Mouse (Mus musculus): ENCODE data around the gene Adgrl2. TPM values are rescaled to one million over a fixed set of nuclear protein-coding genes. Genes with fewer than 3 reads are reported as not detected.

Adgrl2 gene
- total and polyA plus RNA-seq, 3 experiments = 29.5 to 55.2 (median 52.3) TPM

DNA sequence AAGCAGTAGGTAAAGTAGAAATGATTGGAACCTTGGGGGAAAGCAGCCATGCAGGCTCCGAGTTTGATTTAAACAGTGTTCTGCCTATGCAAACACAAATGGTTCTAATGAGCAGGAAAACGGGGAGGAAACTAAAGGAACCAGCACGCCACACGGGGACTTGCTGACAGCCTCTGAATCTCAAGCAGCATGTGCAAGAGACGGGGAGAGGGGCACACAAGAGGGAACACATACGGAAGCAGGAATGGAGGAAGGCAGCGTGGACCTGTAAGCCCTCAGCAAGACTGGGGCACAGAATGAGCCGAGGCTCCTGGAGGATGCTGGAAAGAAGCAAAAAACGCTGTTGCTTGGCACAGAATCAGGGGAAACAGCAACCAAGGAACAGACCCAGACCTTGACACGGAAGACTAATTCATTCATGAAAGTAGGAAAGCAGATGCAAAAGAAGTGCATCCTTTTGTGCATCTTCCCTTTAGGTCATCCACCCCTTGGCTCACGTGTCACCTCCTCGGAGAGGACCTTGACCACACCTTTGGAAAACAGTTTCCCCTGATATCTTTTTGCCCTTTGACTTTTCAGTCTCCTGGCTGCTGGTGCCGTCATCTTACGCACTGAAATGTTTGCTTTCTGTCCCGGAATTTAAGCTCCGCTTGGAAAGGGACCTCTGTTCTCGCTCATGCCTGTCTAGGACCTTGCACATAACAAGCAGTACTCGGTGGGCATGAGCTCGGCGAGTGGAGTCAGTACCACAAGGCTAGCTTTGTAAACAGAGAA is 17.7 kb upstream of the Adgrl2 start:
- Histone ChIP-seq H3K4me3 (no peak overlapping the region), H3K36me3 (ENCODE audit: control insufficient read depth, insufficient read depth, low read length) (no peaks in the 10 kb centered on the region), H3K4me1 (ENCODE audit: control insufficient read depth, insufficient read depth, low read length) (no peaks in the 10 kb centered on the region), H3K9ac (ENCODE audit: low read depth, low read length) (no peak overlapping the region), H3K27ac (no peak overlapping the region), H3K79me2 (replicated peaks; ENCODE audit: control insufficient read depth, insufficient read depth, low read length) (no peaks in the 10 kb centered on the region), H3K27me3 (ENCODE audit: control insufficient read depth, insufficient read depth, low read length) (no peaks in the 10 kb centered on the region)
- TF ChIP-seq CTCF (IDR thresholded peaks at IDR 0.05) = no peak
- TF ChIP-seq EP300 (IDR thresholded peaks at IDR 0.05; ENCODE audit: insufficient read depth, low read depth, low read length) = no peak
- TF ChIP-seq POLR2A (IDR thresholded peaks at IDR 0.05; ENCODE audit: insufficient read depth, low read depth, low read length) = no peak
- 49% methylated on average over 20 of the region's 20 CpGs for WGBS
- DNase-seq = no peak
- intact Hi-C loops (cut with DNase I) = loop anchor here (10.0 kb wide), 1 partner anchor 583 kb away; no protein-coding TSS in a partner anchor

DNA sequence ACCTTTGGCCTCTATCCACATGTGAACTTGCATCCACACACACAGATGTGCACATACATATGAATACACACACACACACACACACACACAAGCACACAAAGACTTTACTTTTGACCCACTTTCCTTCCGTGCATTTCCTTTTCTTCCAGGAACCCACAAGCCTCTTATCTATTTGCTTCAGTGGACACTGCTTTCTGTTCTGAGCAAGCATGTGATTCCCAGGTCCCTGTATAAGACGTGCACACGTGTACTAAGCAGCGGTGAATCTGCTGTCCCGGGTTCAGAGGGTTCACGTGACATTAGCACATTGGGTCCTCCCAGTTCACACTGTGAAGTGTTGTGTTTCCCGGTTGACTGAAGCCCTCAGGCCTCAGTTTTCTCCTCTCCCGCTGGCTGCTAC is 11.0 kb upstream of the Adgrl2 start:
- H3K4me3 ChIP-seq = no peak overlapping the region
- intact Hi-C loops (cut with DNase I) = loop anchor here (10.0 kb wide), 1 partner anchor 577 kb away; no protein-coding TSS in a partner anchor
- H3K9ac ChIP-seq (ENCODE audit: low read depth, low read length) = no peak overlapping the region
- no peak for DNase-seq
- 56% methylated on average over 8 of the region's 8 CpGs for WGBS
- no peaks in the 10 kb centered on the region for H3K79me2 ChIP-seq (replicated peaks; ENCODE audit: control insufficient read depth, insufficient read depth, low read length)
- no peak overlapping the region for H3K27ac ChIP-seq
- no peak for TF ChIP-seq CTCF (IDR thresholded peaks at IDR 0.05)
- no peak for TF ChIP-seq POLR2A (IDR thresholded peaks at IDR 0.05; ENCODE audit: insufficient read depth, low read depth, low read length)
- TF ChIP-seq EP300 (IDR thresholded peaks at IDR 0.05; ENCODE audit: insufficient read depth, low read depth, low read length) = no peak
- no peaks in the 10 kb centered on the region for H3K27me3 ChIP-seq (ENCODE audit: control insufficient read depth, insufficient read depth, low read length)
- H3K4me1 ChIP-seq (ENCODE audit: control insufficient read depth, insufficient read depth, low read length) = no peaks in the 10 kb centered on the region
- H3K36me3 ChIP-seq (ENCODE audit: control insufficient read depth, insufficient read depth, low read length) = no peaks in the 10 kb centered on the region

DNA sequence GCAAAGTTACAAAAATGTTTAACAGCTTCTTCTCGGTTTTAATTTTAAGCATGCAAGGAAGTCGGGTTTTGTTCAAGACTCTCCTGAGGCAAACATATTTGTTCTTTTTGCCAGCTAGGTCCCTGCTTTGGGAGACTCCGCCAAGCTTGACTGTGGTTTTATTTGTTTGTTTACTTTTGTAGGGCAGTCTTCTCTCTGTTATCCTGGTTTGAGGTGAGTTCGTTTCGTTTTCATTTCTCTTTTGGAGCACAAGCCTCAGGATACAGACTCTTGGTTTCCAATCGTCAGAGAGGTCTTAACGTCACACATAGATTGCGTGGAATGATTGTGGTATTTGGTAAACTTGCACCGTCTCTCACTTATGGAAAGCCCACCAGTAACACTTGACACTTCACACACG is 8.3 kb upstream of the Adgrl2 start:
- DNase-seq = no peak
- no peaks in the 10 kb centered on the region for H3K36me3 ChIP-seq (ENCODE audit: control insufficient read depth, insufficient read depth, low read length)
- no peaks in the 10 kb centered on the region for H3K79me2 ChIP-seq (replicated peaks; ENCODE audit: control insufficient read depth, insufficient read depth, low read length)
- no peak overlapping the region for H3K9ac ChIP-seq (ENCODE audit: low read depth, low read length)
- no peaks in the 10 kb centered on the region for H3K27me3 ChIP-seq (ENCODE audit: control insufficient read depth, insufficient read depth, low read length)
- TF ChIP-seq POLR2A (IDR thresholded peaks at IDR 0.05; ENCODE audit: insufficient read depth, low read depth, low read length) = no peak
- TF ChIP-seq EP300 (IDR thresholded peaks at IDR 0.05; ENCODE audit: insufficient read depth, low read depth, low read length) = no peak
- no peak for TF ChIP-seq CTCF (IDR thresholded peaks at IDR 0.05)
- H3K4me1 ChIP-seq (ENCODE audit: control insufficient read depth, insufficient read depth, low read length) = no peaks in the 10 kb centered on the region
- H3K27ac ChIP-seq = peak overlapping the region; percentile 55; the same call in 1 of the 2 replicates
- peak overlapping the region; percentile 34 for H3K4me3 ChIP-seq
- intact Hi-C loops (cut with DNase I) = no loop called here
- 55% methylated on average over 10 of the region's 10 CpGs for WGBS

DNA sequence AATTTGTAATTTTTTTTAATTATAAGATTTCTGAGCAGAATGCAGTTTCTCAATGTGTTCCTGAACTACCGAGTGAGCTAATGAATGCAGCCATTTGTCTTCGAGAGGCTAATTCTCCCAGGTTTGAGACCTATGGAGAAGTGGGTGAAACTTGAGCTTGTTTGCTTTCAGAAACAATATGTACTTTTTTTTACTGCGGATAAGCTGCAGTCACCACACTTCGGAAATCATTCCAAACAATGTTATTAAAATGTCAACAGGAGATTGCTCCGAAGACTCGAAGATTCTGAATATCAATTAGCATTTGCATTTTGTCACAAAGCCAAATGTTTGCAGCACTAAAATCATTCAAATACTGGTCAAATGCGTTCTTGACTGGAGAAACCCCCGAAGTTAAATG is 701 bp upstream of the Adgrl2 start:
- H3K27ac ChIP-seq = peak overlapping the region; percentile 99
- H3K27me3 ChIP-seq (ENCODE audit: control insufficient read depth, insufficient read depth, low read length) = no peaks in the 10 kb centered on the region
- WGBS = 36% methylated on average over 8 of the region's 8 CpGs
- H3K9ac ChIP-seq (ENCODE audit: low read depth, low read length) = no peak overlapping the region
- no peak for TF ChIP-seq POLR2A (IDR thresholded peaks at IDR 0.05; ENCODE audit: insufficient read depth, low read depth, low read length)
- TF ChIP-seq CTCF (IDR thresholded peaks at IDR 0.05) = no peak
- no peak for TF ChIP-seq EP300 (IDR thresholded peaks at IDR 0.05; ENCODE audit: insufficient read depth, low read depth, low read length)
- intact Hi-C loops (cut with DNase I) = loop anchor here (5.0 kb wide), 3 partner anchors 46 to 341 kb away; no protein-coding TSS in a partner anchor
- DNase-seq = no peak
- H3K4me3 ChIP-seq = peak overlapping the region; percentile 96
- H3K36me3 ChIP-seq (ENCODE audit: control insufficient read depth, insufficient read depth, low read length) = no peaks in the 10 kb centered on the region
- 0 out of 2 replicates have a peak, but pooled peaks cover 1% of the 10 kb centered on the region for H3K4me1 ChIP-seq (ENCODE audit: control insufficient read depth, insufficient read depth, low read length)
- H3K79me2 ChIP-seq (replicated peaks; ENCODE audit: control insufficient read depth, insufficient read depth, low read length) = no peaks in the 10 kb centered on the region; the same call in 1 of the 2 replicates

- Histone ChIP-seq H3K4me3 (peak overlapping the region; percentile 96), H3K36me3 (ENCODE audit: control insufficient read depth, insufficient read depth, low read length) (no peaks in the 10 kb centered on the region), H3K79me2 (replicated peaks; ENCODE audit: control insufficient read depth, insufficient read depth, low read length) (no peaks in the 10 kb centered on the region; the same call in 1 of the 2 replicates), H3K27ac (peak overlapping the region; percentile 99), H3K9ac (ENCODE audit: low read depth, low read length) (peak overlapping the region; percentile 84), H3K27me3 (ENCODE audit: control insufficient read depth, insufficient read depth, low read length) (no peaks in the 10 kb centered on the region), H3K4me1 (ENCODE audit: control insufficient read depth, insufficient read depth, low read length) (0 out of 2 replicates have a peak, but pooled peaks cover 1% of the 10 kb centered on the region)
- peak; percentile 80 for DNase-seq
- under 1% methylated on average over 66 of the region's 68 CpGs for WGBS
- no peak for TF ChIP-seq CTCF (IDR thresholded peaks at IDR 0.05)
- no peak for TF ChIP-seq POLR2A (IDR thresholded peaks at IDR 0.05; ENCODE audit: insufficient read depth, low read depth, low read length)
- TF ChIP-seq EP300 (IDR thresholded peaks at IDR 0.05; ENCODE audit: insufficient read depth, low read depth, low read length) = no peak
- intact Hi-C loops (cut with DNase I) = loop anchor here (1.0 to 5.0 kb wide), 8 partner anchors 47 to 455 kb away; no protein-coding TSS in a partner anchor
These were observed 381 bp downstream of the Adgrl2 start for GRCm38 (mm10) chr3:148989818-148990530.
